Mouse (Mus musculus): ENCODE results near the gene Crisp2.

Gene Crisp2

DNA sequence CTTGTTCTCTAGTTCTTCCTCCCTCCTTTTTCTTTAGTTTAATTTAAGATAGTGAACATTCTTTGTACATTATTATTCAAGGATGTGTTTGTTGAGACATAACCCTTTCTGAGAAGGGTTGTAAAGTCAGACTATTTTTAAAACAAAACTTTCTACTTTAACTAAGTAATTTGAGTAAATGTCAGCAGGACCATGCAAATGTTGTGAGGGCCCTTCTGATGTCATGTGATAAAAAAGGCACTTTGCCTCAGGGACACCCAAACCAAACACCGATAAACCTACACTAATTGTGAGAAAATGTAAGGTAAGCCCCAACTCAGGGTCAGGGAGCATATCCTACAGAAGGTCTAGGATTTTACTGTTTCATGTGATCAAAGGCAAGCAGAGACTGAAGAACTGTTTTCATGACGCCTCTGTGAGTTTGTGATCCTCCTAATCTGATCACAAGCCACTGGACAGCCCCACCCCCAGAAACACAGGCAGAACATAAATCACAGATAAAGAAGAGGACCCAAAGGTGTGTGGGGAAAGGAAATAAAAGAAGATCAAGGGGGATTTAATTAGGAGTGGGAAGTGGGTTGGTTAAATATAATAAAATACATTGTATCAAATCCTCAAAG is at the start of gene Crisp2:
TSS of gene Crisp2 (minus strand) at position 51 of the 620 bp plus-strand sequence.
- WGBS = 72% methylated on average over 2 of the region's 2 CpGs

DNA sequence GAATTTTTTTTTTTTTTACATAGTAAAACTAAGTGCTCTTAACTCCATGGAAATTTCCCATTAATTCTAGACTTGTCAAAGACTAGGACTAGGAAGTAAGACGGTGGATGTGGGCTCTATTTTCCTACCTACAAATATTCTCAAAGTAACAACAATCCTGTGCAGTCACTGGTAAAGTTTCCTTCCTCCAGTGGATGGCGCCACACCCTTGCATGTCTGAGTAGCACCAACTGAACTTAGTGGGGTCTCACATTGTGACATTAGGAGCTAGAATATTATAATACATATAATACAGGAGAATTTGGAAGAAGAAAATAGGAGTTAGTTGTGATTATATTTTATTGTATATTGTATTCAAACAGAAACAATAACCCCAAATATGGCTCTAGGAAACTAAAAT is 25.1 kb upstream of the Crisp2 start:
- whole genome bisulfite sequencing = 61% methylated on average over 2 of the region's 2 CpGs

GRCm38 (mm10) chr17:40824549-40824948 is 17.7 kb upstream of the Crisp2 start:
- WGBS = 59% methylated on average over 8 of the region's 8 CpGs

- 16% methylated on average over 4 of the region's 4 CpGs for WGBS
Measured at GRCm38 (mm10) chr17:40823817-40824216, 17.0 kb upstream of the Crisp2 start.

DNA sequence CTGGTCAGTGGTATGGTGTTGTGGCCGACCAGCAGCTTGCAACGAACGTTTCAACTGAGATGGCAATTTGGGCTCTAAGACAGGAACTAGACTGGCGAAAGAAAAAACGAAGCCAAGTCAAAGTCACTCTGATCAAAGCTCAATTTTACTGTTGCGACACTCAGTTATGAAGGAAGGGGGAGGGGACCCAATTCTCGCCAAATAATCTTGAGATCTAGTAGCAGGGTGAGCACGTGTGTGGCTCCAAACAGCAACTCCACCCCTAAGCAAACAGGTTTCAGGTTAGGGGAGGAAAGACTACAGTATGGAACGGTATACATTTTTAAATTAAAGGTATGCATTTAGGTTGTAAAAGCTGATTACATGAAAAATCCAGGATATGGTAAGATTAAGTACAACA is 14.7 kb upstream of the Crisp2 start:
- 80% methylated on average over 9 of the region's 9 CpGs for whole genome bisulfite sequencing

DNA sequence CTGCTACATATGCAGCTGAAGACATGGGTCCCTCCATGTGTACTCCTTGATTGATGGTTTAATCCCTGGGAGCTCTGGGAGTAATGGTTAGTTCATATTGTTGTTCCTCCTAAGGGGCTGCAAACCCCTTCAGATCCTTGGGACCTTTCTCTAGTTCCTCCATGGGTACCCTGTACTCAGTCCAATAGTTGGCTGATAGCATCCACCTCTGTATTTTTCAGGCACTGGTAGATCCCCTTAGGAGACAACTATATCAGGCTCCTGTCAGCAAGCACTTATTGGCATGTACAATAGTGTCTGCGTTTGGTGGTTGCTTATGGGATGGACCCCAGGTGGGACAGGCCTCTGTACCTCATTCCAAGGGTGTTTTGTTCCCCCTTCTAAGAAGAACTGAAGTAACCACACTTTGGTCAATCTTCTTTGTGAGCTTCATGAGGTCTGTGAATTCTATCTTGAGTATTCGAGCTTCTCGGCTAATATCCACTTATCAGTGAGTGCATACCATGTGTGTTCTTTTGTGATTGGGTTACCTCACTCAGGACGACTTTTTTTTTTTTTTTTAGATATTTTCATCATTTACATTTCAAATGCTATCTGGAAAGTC is 10.6 kb upstream of the Crisp2 start:
- 76% methylated on average over 4 of the region's 4 CpGs for WGBS

- 65% methylated on average over 2 of the region's 2 CpGs for WGBS
Measured at GRCm38 (mm10) chr17:40812259-40812658, 5.5 kb upstream of the Crisp2 start.

DNA sequence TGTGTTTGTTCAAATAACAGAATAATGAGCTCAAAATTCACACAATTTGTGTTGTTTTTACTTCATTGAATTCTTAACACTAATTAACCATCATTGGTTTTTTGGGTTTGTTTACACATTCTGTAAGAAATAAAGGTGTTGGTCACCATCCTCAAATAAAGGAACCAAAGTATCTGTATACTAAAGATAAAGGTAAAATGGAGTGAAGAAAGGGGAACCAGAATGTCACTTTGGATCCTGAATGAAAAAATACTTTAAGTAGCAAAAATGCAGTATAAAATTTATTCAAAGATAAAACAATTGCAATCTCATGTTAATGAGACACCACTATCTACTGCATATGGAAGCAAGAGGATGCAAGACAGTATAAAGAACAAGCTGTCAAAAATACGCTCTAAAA is 4.8 kb upstream of the Crisp2 start:
- WGBS = 80% methylated on average over 1 of the region's 1 CpGs

- 72% methylated on average over 1 of the region's 1 CpGs for WGBS
Measured at GRCm38 (mm10) chr17:40810934-40811333, 4.1 kb upstream of the Crisp2 start, which contains the start of gene Rhag. Gene Rhag (plus strand): TSS chr17:40811126.

- WGBS = 84% methylated on average over 3 of the region's 3 CpGs
Measured at GRCm38 (mm10) chr17:40806550-40806949, 253 bp downstream of the Crisp2 start.

DNA sequence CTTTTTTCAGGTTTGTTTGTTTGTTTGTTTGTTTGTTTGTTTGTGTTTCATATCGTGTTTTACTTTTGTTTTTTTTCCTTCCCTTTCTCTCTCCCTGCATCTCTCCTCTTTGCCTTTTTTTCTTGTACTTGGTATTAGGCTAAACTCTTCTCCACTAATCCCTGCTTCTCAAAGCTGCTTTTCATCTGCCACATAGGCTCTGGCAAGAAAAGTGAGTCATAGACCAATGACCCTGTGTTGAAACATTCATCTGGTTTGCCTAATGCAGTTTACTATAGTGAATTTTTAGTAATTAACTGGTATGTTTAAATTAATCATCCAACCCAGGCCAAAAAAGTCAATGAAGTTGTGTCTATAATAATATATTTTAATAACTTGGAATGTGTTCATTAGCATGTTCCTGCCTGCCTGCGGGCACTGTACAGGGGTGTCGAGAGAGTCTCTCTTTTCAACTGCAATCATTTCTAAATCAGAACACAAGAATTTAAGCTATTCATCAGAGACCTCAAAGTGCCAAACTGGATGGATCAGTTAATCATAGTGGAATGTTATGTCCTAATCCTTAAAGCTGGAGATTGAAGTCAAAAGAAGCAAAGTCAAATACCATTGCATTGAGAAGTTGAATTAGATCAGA is 4.0 kb downstream of the Crisp2 start:
- WGBS = 91% methylated on average over 3 of the region's 3 CpGs

GRCm38 (mm10) chr17:40793921-40794854 is 12.6 kb downstream of the Crisp2 start:
- WGBS = 50% methylated on average over 20 of the region's 20 CpGs

- 87% methylated on average over 1 of the region's 1 CpGs for WGBS
Measured at GRCm38 (mm10) chr17:40767120-40767519, 39.7 kb downstream of the Crisp2 start.

- 77% methylated on average over 4 of the region's 4 CpGs for WGBS
Measured at GRCm38 (mm10) chr17:40763662-40764061, 43.1 kb downstream of the Crisp2 start.

GRCm38 (mm10) chr17:40731724-40732123 is 75.1 kb downstream of the Crisp2 start:
- 69% methylated on average over 4 of the region's 4 CpGs for WGBS

DNA sequence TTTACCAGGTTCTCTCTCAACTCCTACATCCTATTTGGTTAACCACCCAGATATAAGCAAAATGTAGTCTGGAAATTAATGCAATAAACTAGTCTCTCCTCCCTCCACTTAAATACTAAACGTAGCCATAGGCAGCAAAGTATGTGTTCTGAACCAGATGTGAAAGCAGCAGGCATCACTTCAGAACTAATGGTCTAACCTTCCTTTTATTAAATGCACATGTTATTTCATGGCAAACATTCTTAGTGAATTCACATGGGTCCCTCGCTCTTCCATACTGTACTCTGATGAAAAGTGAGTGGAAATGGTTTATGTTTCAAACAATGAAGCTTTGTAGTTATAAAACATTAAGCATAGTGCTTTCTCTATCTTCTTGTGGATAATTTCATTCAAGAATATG is 75.5 kb downstream of the Crisp2 start:
- WGBS = 75% methylated on average over 2 of the region's 2 CpGs

GRCm38 (mm10) chr17:40726820-40727219 is 80.0 kb downstream of the Crisp2 start, which contains the start of gene Esp1:
Gene Esp1 (plus strand): TSS chr17:40727120.
- 84% methylated on average over 2 of the region's 2 CpGs for WGBS

All from cerebral cortex, adult 2 months (tissue).